12 mouse cellular contexts compared by ENCODE assay signal in the genomic region with DNA sequence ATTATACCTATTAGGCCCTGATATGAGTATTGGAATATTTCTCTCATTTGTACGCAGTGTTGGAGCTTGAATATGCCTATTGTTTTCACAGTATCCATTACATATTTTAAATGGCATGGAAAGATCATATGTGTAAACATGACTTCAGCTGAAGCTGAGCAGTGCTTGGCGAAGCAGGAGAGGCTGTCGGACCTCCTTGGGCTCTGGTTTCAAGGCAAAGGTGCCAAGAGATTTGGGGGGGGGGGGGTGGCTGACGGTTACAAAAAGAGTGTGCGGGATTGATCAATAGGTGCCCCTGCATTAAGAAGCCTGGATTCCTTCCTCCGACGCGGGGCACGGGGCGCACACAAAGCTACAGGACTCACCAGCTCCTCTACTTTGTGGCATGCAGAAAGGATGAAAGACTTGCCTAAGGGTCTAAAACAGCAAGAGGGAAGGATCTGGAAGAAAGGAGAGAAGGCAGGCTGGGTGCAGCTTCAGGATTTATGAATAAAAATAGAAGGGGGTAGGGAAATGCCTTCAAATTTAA.
DNase-seq lines count a peak whose midpoint lies in the region; ATAC-seq and TF ChIP-seq lines count a peak whose summit lies in the region.
"Had no signal": no experiment of that assay in that cellular context is flagged by ENCODE, and none has a peak within 500 bp of the region (broad histone marks: within the 10 kb centered on the region; RNA-seq: fewer than 3 reads in every experiment).

No protein-coding gene starts in this region.

- no peaks in the 10 kb centered on the region for H3K4me1 ChIP-seq in kidney, embryonic 15.5 days
- H3K4me1 ChIP-seq in embryonic facial prominence, embryonic 14.5 days (ENCODE audit: control insufficient read depth, insufficient read depth, low read length): peaks cover 20% of the 10 kb centered on the region
- no peaks in the 10 kb centered on the region for H3K4me1 ChIP-seq in hindbrain, embryonic 15.5 days (replicated peaks)
- no peaks in the 10 kb centered on the region for H3K4me1 ChIP-seq in midbrain, postnatal 0 days (ENCODE audit: insufficient read depth, low read length)
- no peaks in the 10 kb centered on the region for H3K4me1 ChIP-seq in thymus, adult 2 months (replicated peaks; ENCODE audit: control insufficient read depth, insufficient read depth, low read length)

- H3K4me2 ChIP-seq in kidney, embryonic 15.5 days: peak overlapping the region; percentile 30
- H3K4me2 ChIP-seq in embryonic facial prominence, embryonic 14.5 days (ENCODE audit: low read depth, low read length): peak overlapping the region; percentile 48
- H3K4me2 ChIP-seq in hindbrain, embryonic 15.5 days: 0 out of 2 replicates have a peak overlapping the region, but pooled peaks have one; percentile 19
- peak overlapping the region; percentile 37 for H3K4me2 ChIP-seq in midbrain, postnatal 0 days (ENCODE audit: low read depth, low read length, poor library complexity, severe bottlenecking)

- no peak overlapping the region for H3K27ac ChIP-seq in kidney, embryonic 15.5 days
- H3K27ac ChIP-seq in embryonic facial prominence, embryonic 14.5 days (replicated peaks; ENCODE audit: low read depth, low read length): peak overlapping the region; percentile 61
- no peak overlapping the region for H3K27ac ChIP-seq in hindbrain, embryonic 15.5 days (replicated peaks)
- H3K27ac ChIP-seq in midbrain, postnatal 0 days (ENCODE audit: low read depth, low read length): no peak overlapping the region
- H3K27ac ChIP-seq in thymus, adult 2 months (ENCODE audit: control insufficient read depth, insufficient read depth, low read length): no peak overlapping the region
- no peak overlapping the region for H3K27ac ChIP-seq in layer of hippocampus, adult 2 months

- H3K9me3 ChIP-seq in kidney, embryonic 15.5 days (replicated peaks): no peaks in the 10 kb centered on the region
- H3K9me3 ChIP-seq in embryonic facial prominence, embryonic 14.5 days (ENCODE audit: control insufficient read depth, low read length): no peaks in the 10 kb centered on the region
- H3K9me3 ChIP-seq in hindbrain, embryonic 15.5 days: no peaks in the 10 kb centered on the region
- no peaks in the 10 kb centered on the region for H3K9me3 ChIP-seq in midbrain, postnatal 0 days (ENCODE audit: low read length)

- no peak for ATAC-seq in kidney, embryonic 15.5 days (replicated peaks; ENCODE audit: low FRiP score)
- ATAC-seq in embryonic facial prominence, embryonic 14.5 days (ENCODE audit: low read depth): peak; percentile 67; the same call in 1 of the 2 replicates
- ATAC-seq in hindbrain, embryonic 15.5 days (ENCODE audit: low FRiP score, low read depth): no peak
- peak; percentile 52; the same call in 1 of the 2 replicates for ATAC-seq in midbrain, postnatal 0 days (ENCODE audit: low FRiP score)

- H3K9ac ChIP-seq in kidney, embryonic 15.5 days: no peak overlapping the region
- 0 out of 2 replicates have a peak overlapping the region, but pooled peaks have one; percentile 46 for H3K9ac ChIP-seq in embryonic facial prominence, embryonic 14.5 days (ENCODE audit: low read depth, low read length)
- no peak overlapping the region for H3K9ac ChIP-seq in hindbrain, embryonic 15.5 days
- H3K9ac ChIP-seq in midbrain, postnatal 0 days (replicated peaks; ENCODE audit: low read length, poor library complexity, severe bottlenecking): no peak overlapping the region

- no peak overlapping the region for H3K4me3 ChIP-seq in kidney, embryonic 15.5 days (replicated peaks)
- H3K4me3 ChIP-seq in embryonic facial prominence, embryonic 14.5 days (ENCODE audit: low read depth, low read length): peak overlapping the region; percentile 24
- H3K4me3 ChIP-seq in hindbrain, embryonic 15.5 days: no peak overlapping the region
- H3K4me3 ChIP-seq in midbrain, postnatal 0 days (ENCODE audit: low read depth, low read length): peak overlapping the region; percentile 2; the same call in 1 of the 2 replicates
- H3K4me3 ChIP-seq in thymus, adult 2 months (ENCODE audit: control insufficient read depth, insufficient read depth, low read length): no peak overlapping the region
- no peak overlapping the region for H3K4me3 ChIP-seq in layer of hippocampus, adult 2 months

- TF ChIP-seq POLR2A in thymus, adult 2 months (IDR thresholded peaks at IDR 0.05; ENCODE audit: control insufficient read depth, extremely low read depth, insufficient read depth, low read length, poor library complexity): no peak

- no peak for TF ChIP-seq CTCF in midbrain, postnatal 0 days (IDR thresholded peaks at IDR 0.05)
- no peak for TF ChIP-seq CTCF in thymus, adult 2 months (IDR thresholded peaks at IDR 0.05; ENCODE audit: borderline replicate concordance, control insufficient read depth, extremely low read depth, insufficient read depth, low read length, poor library complexity)
- no peak for TF ChIP-seq CTCF in layer of hippocampus, adult 2 months (conservative IDR thresholded peaks at IDR 0.05)

- no peaks in the 10 kb centered on the region for H3K36me3 ChIP-seq in kidney, embryonic 15.5 days
- H3K36me3 ChIP-seq in embryonic facial prominence, embryonic 14.5 days (ENCODE audit: control insufficient read depth, insufficient read depth, low read length): no peaks in the 10 kb centered on the region
- no peaks in the 10 kb centered on the region for H3K36me3 ChIP-seq in hindbrain, embryonic 15.5 days
- H3K36me3 ChIP-seq in midbrain, postnatal 0 days (ENCODE audit: insufficient read depth, low read length): no peaks in the 10 kb centered on the region
- no peaks in the 10 kb centered on the region for H3K36me3 ChIP-seq in thymus, adult 2 months (ENCODE audit: control insufficient read depth, insufficient read depth, low read length)

- 60% methylated on average over 10 of the region's 10 CpGs for WGBS in kidney, embryonic 15.5 days
- WGBS in embryonic facial prominence, embryonic 14.5 days: 7% methylated on average over 10 of the region's 10 CpGs
- 52% methylated on average over 10 of the region's 10 CpGs for WGBS in hindbrain, embryonic 15.5 days
- WGBS in midbrain, postnatal 0 days: 22% methylated on average over 10 of the region's 10 CpGs
- 94% methylated on average over 10 of the region's 10 CpGs for WGBS in thymus, adult 2 months

- no peaks in the 10 kb centered on the region for H3K27me3 ChIP-seq in kidney, embryonic 15.5 days
- H3K27me3 ChIP-seq in embryonic facial prominence, embryonic 14.5 days (replicated peaks; ENCODE audit: control insufficient read depth, insufficient read depth, low read length): no peaks in the 10 kb centered on the region
- H3K27me3 ChIP-seq in hindbrain, embryonic 15.5 days: no peaks in the 10 kb centered on the region
- no peaks in the 10 kb centered on the region for H3K27me3 ChIP-seq in midbrain, postnatal 0 days (ENCODE audit: insufficient read depth, low read length)
- no peaks in the 10 kb centered on the region for H3K27me3 ChIP-seq in thymus, adult 2 months (ENCODE audit: control insufficient read depth, insufficient read depth, low read length)

- no peak for DNase-seq in kidney, postnatal 4 days
- peak; percentile 36 for DNase-seq in embryonic facial prominence, embryonic 14.5 days (ENCODE audit: low spot score)
- DNase-seq in midbrain, postnatal 0 days (ENCODE audit: low spot score): no peak
- no peak for DNase-seq in ovary, postnatal 10 days (ENCODE audit: low spot score)
- no peak for DNase-seq in thymus, adult 2 months
- DNase-seq in layer of hippocampus, adult 2 months (ENCODE audit: low spot score in 2 of 2): no peak
- DNase-seq: cerebellum, adult 9-10 months; kidney, adult 8-10 months; liver; thymus, adult 18-20 months had no signal

Comparison
In these comparisons a context has a peak if more than half of its experiments do, and no peak if none do; other contexts are left out.
1. ATAC-seq: peak in embryonic facial prominence, embryonic 14.5 days (single experiment) and midbrain, postnatal 0 days (single experiment); none in kidney, embryonic 15.5 days (single experiment) and hindbrain, embryonic 15.5 days (single experiment).
2. H3K4me3 ChIP-seq: peak in embryonic facial prominence, embryonic 14.5 days (single experiment) and midbrain, postnatal 0 days (single experiment); none in kidney, embryonic 15.5 days (single experiment), hindbrain, embryonic 15.5 days (single experiment), thymus, adult 2 months (single experiment) and layer of hippocampus, adult 2 months (single experiment).
3. Peak in every context shown above with its lines, with median percentiles within 50 percentile points of each other: H3K4me2 ChIP-seq.